In the genomic region with DNA sequence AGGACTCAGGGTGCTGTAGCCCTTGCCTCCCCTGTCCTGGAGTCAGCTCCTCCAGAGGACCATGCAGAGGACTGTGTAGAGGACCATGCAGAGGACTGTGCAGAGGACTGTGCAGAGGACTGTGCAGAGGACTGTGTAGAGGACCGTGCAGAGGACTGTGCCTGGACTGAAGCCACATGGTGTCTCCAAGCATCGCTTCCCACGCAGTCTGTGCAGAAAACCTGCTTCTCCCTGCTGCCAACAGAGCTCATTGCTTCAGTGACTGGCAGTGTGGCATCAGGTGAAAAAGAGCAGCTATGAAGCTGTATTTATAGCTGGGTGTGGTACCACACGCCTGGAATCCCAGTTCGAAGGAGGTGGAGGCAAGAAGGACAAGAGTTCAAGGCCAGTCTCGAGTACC, we compare ENCODE assay signal across 13 mouse cellular contexts.
DNase-seq lines count a peak whose midpoint lies in the region; ATAC-seq and TF ChIP-seq lines count a peak whose summit lies in the region.
"Had no signal": no experiment of that assay in that cellular context is flagged by ENCODE, and none has a peak within 500 bp of the region (broad histone marks: within the 10 kb centered on the region; RNA-seq: fewer than 3 reads in every experiment).

No protein-coding gene starts in this region.

- 79% methylated on average over 6 of the region's 6 CpGs for WGBS in heart, embryonic 11.5 days (ENCODE audit: insufficient replicate concordance)

- peak; percentile 23 to 29 for DNase-seq in kidney, postnatal 36 days
- DNase-seq in kidney, adult 18-20 months: no peak
- DNase-seq in layer of hippocampus, adult 2 months (ENCODE audit: low spot score in 2 of 2): peak; percentile 80 to 83
- DNase-seq in left cerebral cortex, postnatal 10 days (ENCODE audit: extremely low spot score in 1 of 2, low spot score in 2 of 2): peak; percentile 61 to 77
- DNase-seq in c-Kit-positive CD71-positive TER-119-positive erythroid progenitor cells, embryonic 14.5 days (ENCODE audit: low spot score): no peak
- no peak for DNase-seq in embryo, embryonic 11 days
- DNase-seq: thymus, adult 2 months had no signal

- no peaks in the 10 kb centered on the region for H3K9me3 ChIP-seq in heart, embryonic 11.5 days (replicated peaks; ENCODE audit: control insufficient read depth, low read length)
- H3K9me3 ChIP-seq: limb, embryonic 10.5 days; liver, embryonic 15.5 days had no signal

- intact Hi-C loops in left cerebral cortex, postnatal 10 days (cut with DNase I): no loop called here

- no peaks in the 10 kb centered on the region for H3K36me3 ChIP-seq in heart, embryonic 11.5 days (ENCODE audit: control insufficient read depth, insufficient read depth, low read length)
- H3K36me3 ChIP-seq: limb, embryonic 10.5 days; liver, embryonic 15.5 days had no signal

- no peak overlapping the region for H3K4me2 ChIP-seq in heart, embryonic 11.5 days
- H3K4me2 ChIP-seq: liver, embryonic 15.5 days had no signal

- H3K4me1 ChIP-seq in heart, embryonic 11.5 days (ENCODE audit: control insufficient read depth, insufficient read depth, low read length): no peaks in the 10 kb centered on the region

- no peak overlapping the region for H3K4me3 ChIP-seq in layer of hippocampus, adult 2 months
- no peak overlapping the region for H3K4me3 ChIP-seq in heart, embryonic 11.5 days (ENCODE audit: low read depth, low read length)
- H3K4me3 ChIP-seq: limb, embryonic 10.5 days; liver, embryonic 15.5 days had no signal

- TF ChIP-seq CTCF in layer of hippocampus, adult 2 months (conservative IDR thresholded peaks at IDR 0.05): no peak

- ATAC-seq in megakaryocyte progenitor cell, adult 5-6 weeks (replicated peaks; ENCODE audit: poor library complexity): no peak
- no peak for ATAC-seq in heart, embryonic 11.5 days (replicated peaks; ENCODE audit: insufficient number of reproducible peaks, low FRiP score, low TSS enrichment)
- ATAC-seq: midbrain, embryonic 16.5 days had no signal

- peaks cover 3% of the 10 kb centered on the region; the same call in 1 of the 2 replicates for H3K27me3 ChIP-seq in heart, embryonic 11.5 days (ENCODE audit: control insufficient read depth, insufficient read depth, low read length)
- H3K27me3 ChIP-seq: liver, embryonic 15.5 days had no signal

- H3K27ac ChIP-seq in layer of hippocampus, adult 2 months: peak overlapping the region; percentile 5; the same call in 1 of the 2 replicates
- no peak overlapping the region for H3K27ac ChIP-seq in heart, embryonic 11.5 days (ENCODE audit: low read depth, low read length)
- H3K27ac ChIP-seq: limb, embryonic 10.5 days; liver, embryonic 15.5 days; macrophage had no signal

- H3K9ac ChIP-seq in heart, embryonic 11.5 days (ENCODE audit: low read depth, low read length): no peak overlapping the region
- H3K9ac ChIP-seq: liver, embryonic 15.5 days had no signal

Comparison
In these comparisons a context has a peak if more than half of its experiments do, and no peak if none do; other contexts are left out.
1. DNase-seq: peak in kidney, postnatal 36 days (2 of 2), layer of hippocampus, adult 2 months (2 of 2) and left cerebral cortex, postnatal 10 days (2 of 2); none in kidney, adult 18-20 months (single experiment), c-Kit-positive CD71-positive TER-119-positive erythroid progenitor cells, embryonic 14.5 days (single experiment) and embryo, embryonic 11 days (single experiment).